Mouse (Mus musculus): ENCODE measurements around the gene Myh3.

DNA sequence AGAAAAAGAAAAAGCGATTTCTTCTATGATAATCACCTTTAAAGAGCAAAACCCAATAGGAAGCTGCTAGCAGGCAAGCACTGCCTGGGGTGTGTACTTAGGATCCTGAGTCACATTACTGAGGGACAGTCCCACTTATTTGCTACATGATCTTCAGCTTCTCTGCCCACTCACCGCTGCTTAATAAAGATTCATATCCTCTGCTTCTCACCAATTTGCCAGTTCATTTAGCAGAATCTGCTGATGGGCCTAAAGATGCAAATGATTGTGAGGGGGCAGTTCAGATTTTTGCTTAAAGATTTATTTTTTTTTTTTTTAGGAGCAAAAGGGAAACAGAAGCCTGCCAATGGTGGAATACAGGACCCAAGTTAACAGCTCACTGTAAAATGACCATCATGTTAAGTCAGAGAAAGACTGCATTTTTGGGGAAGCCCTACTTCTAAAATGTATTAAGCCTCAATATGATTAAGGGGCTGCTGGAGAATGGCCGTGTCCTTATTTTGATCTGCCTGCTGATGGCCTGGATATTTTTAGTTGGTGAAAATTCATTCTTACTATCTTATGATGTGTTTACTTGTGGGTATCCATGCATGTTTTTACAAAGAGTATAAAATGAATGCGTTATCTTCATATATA is 65.9 kb downstream of the Myh3 start:
- no peak for TF ChIP-seq CTCF (conservative IDR thresholded peaks at IDR 0.05; ENCODE audit: insufficient read depth, insufficient read length, low read depth, low read length)
- TF ChIP-seq POLR2A (IDR thresholded peaks at IDR 0.05; ENCODE audit: low read depth, low read length), result no peak
